Mouse (Mus musculus) liver, embryonic 12.5 days (tissue): ENCODE results near the gene Hmga1b. TPM values are rescaled to one million over a fixed set of nuclear protein-coding genes. Genes with fewer than 3 reads are reported as not detected.
A peak's percentile ranks its signal among the peaks of the same experiment; 100 is the strongest.
"Not testable (repeated sequence)": the region's sequence is repeated elsewhere in the genome, so short reads cannot be mapped to it uniquely, and the experiment has no call there.

Source experiments
- ATAC-seq: fragments of 200-750 bp; cut with Nextera tagmentation; 2 replicates; pipeline ENCODE4 v1.8.0; 2017; ENCODE audit warnings: moderate number of reproducible peaks, mild to moderate bottlenecking, moderate library complexity
- H3K27ac ChIP-seq: fragments of 300-500 bp; sonication (generic); 2 replicates; pipeline ENCODE4 v1.5.1; 2016; ENCODE audit warnings: mild to moderate bottlenecking
- H3K27me3 ChIP-seq: fragments of 300-500 bp; sonication (generic); replicated peaks from 2 replicates; pipeline ENCODE4 v1.6.1; 2016; ENCODE audit warnings: mild to moderate bottlenecking, moderate library complexity
- H3K36me3 ChIP-seq: fragments of 300-500 bp; sonication (generic); 2 replicates; pipeline ENCODE4 v1.6.1; 2016; ENCODE audit warnings: mild to moderate bottlenecking, moderate library complexity
- H3K4me1 ChIP-seq: fragments of 300-500 bp; sonication (generic); 2 replicates; pipeline ENCODE4 v1.6.1; 2016
- H3K4me2 ChIP-seq: fragments of 300-500 bp; sonication (generic); 2 replicates; pipeline ENCODE4 v1.6.1; 2016; ENCODE audit warnings: mild to moderate bottlenecking, moderate library complexity
- H3K4me3 ChIP-seq: fragments of 300-500 bp; sonication (generic); 2 replicates; pipeline ENCODE4 v1.5.1; 2016; ENCODE audit warnings: mild to moderate bottlenecking, moderate library complexity
- H3K9ac ChIP-seq: fragments of 300-500 bp; sonication (generic); 2 replicates; pipeline ENCODE4 v1.6.1; 2016; ENCODE audit warnings: mild to moderate bottlenecking, moderate library complexity
- H3K9me3 ChIP-seq: fragments of 300-500 bp; sonication (generic); replicated peaks from 2 replicates; pipeline ENCODE4 v1.6.1; 2016; ENCODE audit warnings: mild to moderate bottlenecking, moderate library complexity
- WGBS: fragments of 180-500 bp; shearing (Covaris S2); methylation state at CpG from one replicate; pipeline ENCODE4 v1.1.7; 2016; ENCODE audit not compliant: insufficient replicate concordance; 5-methylcytosine and 5-hydroxymethylcytosine counted together
- polyA plus RNA-seq: library from polyadenylated mRNA; unstranded; fragments of >200 nt; fragmentation: Nextera tagmentation; extraction: Ambion mirVana; gene quantifications from 2 replicates; pipeline ENCODE4 v1.2.1, GENCODE M21; 2016

Hmga1b gene
- polyA plus RNA-seq, 1 experiment from 2014 or later, result 7.3 TPM

DNA sequence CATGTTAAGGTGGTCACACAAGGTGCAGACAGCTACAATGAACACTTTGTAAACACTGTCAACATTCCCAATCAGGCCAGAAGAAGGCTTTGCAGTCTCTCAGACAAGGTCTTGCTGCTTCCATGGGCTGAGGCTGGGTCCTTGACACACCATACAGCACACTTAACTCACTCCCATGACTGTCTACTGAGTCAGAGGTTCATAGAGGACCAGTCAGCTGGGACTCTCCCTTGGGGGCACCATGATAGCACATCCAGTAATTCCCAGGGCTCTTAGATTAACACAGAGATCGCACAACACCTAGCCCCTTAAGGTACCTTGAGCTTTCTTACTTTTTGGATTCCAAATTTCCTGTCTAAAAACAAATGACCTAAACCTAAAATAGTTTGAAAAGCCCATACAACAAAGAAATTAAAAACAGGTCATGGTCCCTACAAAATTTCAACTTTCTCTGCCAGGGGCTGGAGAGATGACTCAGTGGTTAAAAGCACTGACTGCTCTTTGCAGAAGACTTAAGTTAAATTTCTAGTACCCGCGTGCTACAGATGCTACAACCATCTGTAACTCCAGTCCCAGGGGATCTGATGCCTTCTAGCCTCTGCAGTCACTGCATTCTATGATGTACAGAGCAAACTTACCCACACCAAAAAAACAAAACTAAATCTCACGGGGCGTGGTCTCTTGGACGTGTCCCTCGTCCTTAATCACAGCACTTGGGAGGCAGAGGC lies 11.0 kb downstream of the Hmga1b start:
- Histone ChIP-seq H3K27me3 (peaks cover 16% of the 10 kb centered on the region), H3K4me2 (no peak overlapping the region), H3K4me3 (no peak overlapping the region), H3K9ac (no peak overlapping the region), H3K27ac (no peak overlapping the region), H3K9me3 (0 out of 2 replicates have a peak, but pooled peaks cover 4% of the 10 kb centered on the region), H3K36me3 (no peaks in the 10 kb centered on the region), H3K4me1 (peaks cover 8% of the 10 kb centered on the region; the same call in 1 of the 2 replicates)
- 72% methylated on average over 7 of the region's 7 CpGs for WGBS
- no peak for ATAC-seq

DNA sequence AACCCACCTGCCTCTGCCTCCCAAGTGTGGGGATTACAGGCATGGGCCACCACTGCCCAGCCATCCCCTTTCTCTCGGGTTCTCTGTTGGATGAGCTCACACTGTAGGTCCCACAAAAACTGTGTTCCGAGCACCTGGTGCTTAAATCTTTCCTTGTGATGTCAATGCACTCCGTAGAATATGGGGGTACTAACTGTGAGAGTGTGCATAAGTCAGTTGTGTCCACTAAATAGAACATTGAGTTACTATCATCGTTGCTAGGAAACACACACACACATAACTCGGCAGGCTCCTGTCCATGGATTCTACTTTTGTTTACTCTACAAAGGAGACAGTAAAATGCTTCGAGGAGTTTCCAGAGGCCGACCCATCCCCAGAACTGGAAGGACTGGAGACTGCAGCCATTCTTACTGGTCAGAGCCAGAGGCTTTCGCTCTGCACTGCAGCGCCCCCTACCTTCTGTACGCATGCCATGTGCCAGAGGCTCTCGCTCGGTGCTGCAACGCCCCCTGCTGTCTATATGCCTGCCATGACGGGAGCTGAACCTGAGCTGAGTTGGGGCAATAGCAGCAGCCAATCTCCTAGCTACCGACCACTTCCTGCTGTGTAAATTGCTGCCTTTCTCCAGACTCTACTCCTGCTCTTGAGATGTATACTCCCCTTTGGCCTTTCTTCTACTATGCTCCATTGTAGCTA lies 13.3 kb downstream of the Hmga1b start:
- no peaks in the 10 kb centered on the region for H3K9me3 ChIP-seq
- no peak overlapping the region for H3K4me2 ChIP-seq
- peaks cover 8% of the 10 kb centered on the region; the same call in 1 of the 2 replicates for H3K4me1 ChIP-seq
- H3K27me3 ChIP-seq, result peaks cover 16% of the 10 kb centered on the region
- no peak overlapping the region for H3K27ac ChIP-seq
- 23% methylated on average over 15 of the region's 15 CpGs for WGBS
- H3K4me3 ChIP-seq, result no peak overlapping the region
- no peak overlapping the region for H3K9ac ChIP-seq
- ATAC-seq, result peak; percentile 81
- H3K36me3 ChIP-seq, result peaks cover 8% of the 10 kb centered on the region

DNA sequence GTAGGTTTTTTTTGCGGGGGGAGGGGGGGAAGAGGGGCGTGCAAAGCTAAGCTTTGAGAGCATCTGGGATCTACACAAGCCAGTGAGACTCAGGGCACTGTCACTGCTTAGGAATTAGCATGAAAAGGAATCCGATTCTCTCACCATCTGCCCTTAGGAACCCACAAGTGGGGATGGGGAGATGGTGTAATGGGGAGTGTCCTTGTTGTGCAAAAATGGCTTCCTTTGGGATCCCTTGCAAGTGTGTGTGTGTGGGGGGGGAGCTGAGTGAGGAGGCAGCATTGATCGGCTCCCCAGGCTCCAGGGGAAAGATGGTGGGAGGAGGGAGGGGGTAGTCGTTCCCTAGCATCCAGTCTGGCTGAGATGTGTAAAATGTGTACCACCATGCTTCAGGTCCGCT lies 14.5 kb downstream of the Hmga1b start:
- Histone ChIP-seq H3K27me3 (peaks cover 18% of the 10 kb centered on the region), H3K36me3 (peaks cover 16% of the 10 kb centered on the region), H3K27ac (no peak overlapping the region), H3K4me1 (peaks cover 8% of the 10 kb centered on the region; the same call in 1 of the 2 replicates), H3K4me3 (no peak overlapping the region), H3K4me2 (no peak overlapping the region), H3K9me3 (no peaks in the 10 kb centered on the region), H3K9ac (no peak overlapping the region)
- WGBS, result 44% methylated on average over 6 of the region's 6 CpGs
- no peak for ATAC-seq

DNA sequence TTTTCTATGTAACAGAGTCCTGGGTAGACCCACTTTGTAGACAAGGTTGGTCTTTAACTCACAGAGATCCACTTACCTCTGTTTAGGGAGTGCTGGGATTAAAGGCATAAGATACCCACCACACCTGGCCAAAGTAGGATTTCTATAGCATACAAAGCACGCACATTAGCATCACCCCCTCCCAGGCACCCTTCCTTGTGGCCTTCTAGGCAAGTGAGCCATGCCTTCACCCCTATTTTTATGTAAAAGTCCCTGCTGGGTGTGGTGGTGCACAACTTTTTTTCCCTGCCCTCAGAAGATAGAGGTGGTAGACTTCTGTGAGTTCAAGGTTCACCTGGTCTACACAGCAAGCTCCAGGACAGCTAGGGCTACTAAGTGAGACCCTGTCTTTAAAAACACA lies 17.3 kb downstream of the Hmga1b start:
- H3K27ac ChIP-seq, result no peak overlapping the region
- H3K4me2 ChIP-seq, result no peak overlapping the region
- H3K4me3 ChIP-seq, result no peak overlapping the region
- ATAC-seq, result no peak
- H3K27me3 ChIP-seq, result peaks cover 14% of the 10 kb centered on the region
- no peak overlapping the region for H3K9ac ChIP-seq
- 79% methylated on average over 1 of the region's 1 CpGs for WGBS
- H3K9me3 ChIP-seq, result no peaks in the 10 kb centered on the region
- peaks cover 26% of the 10 kb centered on the region for H3K4me1 ChIP-seq
- peaks cover 18% of the 10 kb centered on the region for H3K36me3 ChIP-seq

DNA sequence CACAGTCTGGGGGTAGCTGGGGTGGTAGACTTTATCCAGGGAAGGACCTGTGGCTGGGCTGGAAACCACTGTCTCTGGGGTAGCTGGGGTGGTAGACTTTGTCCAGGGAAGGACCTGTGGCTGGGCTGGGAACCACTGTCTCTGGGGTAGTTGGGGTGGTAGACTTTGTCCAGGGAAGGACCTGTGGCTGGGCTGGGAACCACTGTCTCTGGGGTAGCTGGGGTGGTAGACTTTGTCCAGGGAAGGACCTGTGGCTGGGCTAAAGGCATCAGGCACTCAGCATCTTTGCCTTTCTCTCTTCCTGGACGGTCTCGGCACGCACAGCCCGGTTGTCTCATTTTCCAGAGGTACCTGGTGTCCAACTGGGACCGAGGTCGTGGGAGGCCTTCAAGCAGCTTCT lies 18.8 kb downstream of the Hmga1b start:
- not testable (repeated sequence) for H3K4me3 ChIP-seq, H3K4me2 ChIP-seq, ATAC-seq, H3K9ac ChIP-seq, H3K9me3 ChIP-seq, H3K27ac ChIP-seq
- WGBS, result 92% methylated on average over 6 of the region's 6 CpGs
- Histone ChIP-seq H3K4me1 (peaks cover 35% of the 10 kb centered on the region), H3K36me3 (peaks cover 29% of the 10 kb centered on the region), H3K27me3 (peaks cover 14% of the 10 kb centered on the region)

DNA sequence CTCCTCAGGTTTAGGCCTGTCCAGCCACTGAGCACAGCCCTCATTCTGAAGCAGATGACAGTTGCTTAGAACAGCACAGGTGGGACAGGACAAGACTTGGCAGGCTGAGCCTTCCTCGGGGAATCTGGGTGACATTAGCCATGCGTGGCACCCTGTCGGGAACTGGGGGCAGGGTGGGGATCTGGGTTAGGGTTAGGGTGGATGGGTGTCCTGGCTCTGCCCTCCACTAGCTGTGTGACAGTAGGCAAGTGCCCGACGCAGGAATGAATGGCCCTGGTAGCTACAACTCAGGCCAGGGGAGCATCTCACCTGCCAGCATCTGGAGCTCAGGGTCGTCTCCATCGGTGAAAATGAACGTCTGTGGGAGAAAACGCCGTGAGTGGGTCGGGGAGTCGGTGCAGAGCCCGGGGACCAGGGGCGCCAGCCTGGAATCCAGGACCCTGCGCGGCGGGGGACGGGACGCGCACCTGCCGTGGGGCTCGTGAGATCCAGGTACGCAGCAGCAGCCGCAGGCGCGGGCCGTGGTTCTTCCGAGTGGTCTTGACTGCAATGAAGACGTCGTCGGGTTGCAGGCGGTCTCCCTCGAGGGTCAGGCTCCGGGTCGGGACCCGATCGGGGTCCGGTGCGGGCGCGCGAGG lies 21.0 kb downstream of the Hmga1b start:
- ATAC-seq, result peak; percentile 1; the same call in 1 of the 2 replicates
- Histone ChIP-seq H3K27me3 (0 out of 2 replicates have a peak, but pooled peaks cover 3% of the 10 kb centered on the region), H3K9ac (peak overlapping the region; percentile 88), H3K4me1 (peaks cover 38% of the 10 kb centered on the region), H3K4me2 (peak overlapping the region; percentile 99), H3K4me3 (peak overlapping the region; percentile 98), H3K9me3 (no peaks in the 10 kb centered on the region), H3K27ac (peak overlapping the region; percentile 87), H3K36me3 (peaks cover 51% of the 10 kb centered on the region)
- 4% methylated on average over 42 of the region's 42 CpGs for WGBS

DNA sequence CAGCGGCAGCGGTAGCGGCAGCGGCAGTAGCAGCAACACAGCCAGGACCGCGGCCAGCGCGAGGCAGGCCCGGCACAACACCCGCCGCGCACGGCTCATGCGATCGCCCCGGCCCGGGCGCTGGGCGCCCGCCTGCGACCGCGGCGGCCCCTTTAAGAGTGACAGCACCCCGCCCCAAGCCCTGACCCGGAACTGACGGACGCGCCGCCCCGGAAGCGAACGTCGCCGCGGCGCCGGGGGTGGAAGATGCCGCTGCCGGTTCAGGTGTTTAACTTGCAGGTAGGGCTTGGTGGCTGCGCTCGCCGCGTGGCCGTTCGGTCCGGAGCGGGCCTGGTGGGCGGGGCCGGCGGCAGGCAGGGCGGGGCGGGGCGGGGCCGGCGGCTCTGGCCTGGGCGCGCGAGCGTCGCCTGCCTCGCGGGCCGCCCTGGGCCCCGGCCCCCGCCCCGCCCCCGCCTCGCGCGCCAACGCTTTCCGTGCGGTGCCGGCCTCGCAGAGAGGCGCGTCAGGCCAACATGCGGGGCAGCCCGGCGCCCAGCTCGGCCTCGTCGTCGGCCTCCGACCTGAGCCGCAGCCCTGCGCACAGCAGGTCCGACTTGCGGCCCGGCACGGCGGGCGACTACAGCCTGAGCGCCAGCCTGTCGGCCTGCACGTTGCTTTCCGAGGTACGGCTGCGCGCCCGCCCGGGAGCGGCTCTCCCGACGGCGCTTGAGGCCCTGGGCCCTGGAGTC lies 21.6 kb downstream of the Hmga1b start, which contains the start of the genes Rfng and Gps1:
Rfng (minus strand) TSS at position 144 of the 728 bp plus-strand sequence.
Gps1 (plus strand) TSS at position 209 of the 728 bp plus-strand sequence.
- Histone ChIP-seq H3K27ac (peak within 1 kb of the TSS; percentile 87), H3K9ac (peak within 1 kb of the TSS; percentile 88), H3K4me1 (peaks cover 38% of the 10 kb centered on the region), H3K36me3 (peaks cover 57% of the 10 kb centered on the region), H3K9me3 (no peaks in the 10 kb centered on the region), H3K4me2 (peak within 1 kb of the TSS; percentile 99), H3K4me3 (peak within 1 kb of the TSS; percentile 98), H3K27me3 (0 out of 2 replicates have a peak, but pooled peaks cover 3% of the 10 kb centered on the region)
- WGBS, result under 1% methylated on average over 75 of the region's 107 CpGs
- ATAC-seq, result peak; percentile 83

DNA sequence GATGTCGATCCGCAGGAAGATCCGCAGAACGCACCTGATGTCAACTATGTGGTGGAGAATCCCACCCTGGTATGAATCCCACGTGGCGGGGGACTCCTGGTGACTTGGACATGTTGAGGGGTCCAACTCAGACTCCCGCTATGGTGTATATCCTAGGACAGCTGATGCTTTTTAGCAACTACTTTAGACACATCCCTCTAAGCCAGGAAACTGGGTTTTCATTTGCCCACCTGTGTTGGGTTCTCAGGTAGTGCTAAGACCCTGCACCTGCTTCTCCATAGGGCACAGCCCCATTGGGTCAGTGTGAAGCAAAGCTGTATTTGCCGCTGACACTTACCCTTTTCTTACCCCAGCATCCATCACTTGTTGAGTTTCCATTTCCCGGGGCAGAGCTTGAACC lies 22.6 kb downstream of the Hmga1b start:
- ATAC-seq, result no peak
- Histone ChIP-seq H3K4me1 (peaks cover 38% of the 10 kb centered on the region), H3K9me3 (no peaks in the 10 kb centered on the region), H3K4me3 (peak overlapping the region; percentile 98), H3K27me3 (0 out of 2 replicates have a peak, but pooled peaks cover 3% of the 10 kb centered on the region), H3K36me3 (peaks cover 66% of the 10 kb centered on the region), H3K9ac (peak overlapping the region; percentile 88), H3K27ac (peak overlapping the region; percentile 87), H3K4me2 (peak overlapping the region; percentile 99)
- 25% methylated on average over 9 of the region's 9 CpGs for WGBS

DNA sequence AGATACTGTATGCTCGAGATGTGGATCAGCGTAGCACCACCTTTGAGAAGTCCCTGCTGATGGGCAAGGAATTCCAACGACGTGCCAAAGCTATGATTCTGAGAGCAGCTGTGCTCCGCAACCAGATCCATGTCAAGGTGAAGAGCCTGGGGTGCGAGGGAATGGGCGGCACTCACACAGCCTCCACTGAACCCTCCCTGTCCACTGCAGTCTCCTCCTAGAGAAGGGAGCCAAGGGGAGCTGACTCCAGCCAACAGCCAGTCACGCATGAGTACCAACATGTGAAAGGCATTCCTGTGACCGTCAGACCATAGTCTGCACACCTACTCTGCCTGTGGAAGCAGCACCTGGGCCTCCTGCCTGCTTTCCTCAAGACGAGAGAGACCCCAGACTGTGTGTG lies 25.9 kb downstream of the Hmga1b start:
- H3K9me3 ChIP-seq, H3K9ac ChIP-seq, H3K27me3 ChIP-seq, H3K4me2 ChIP-seq, H3K27ac ChIP-seq, ATAC-seq, H3K4me3 ChIP-seq: not testable (repeated sequence)
- H3K4me1 ChIP-seq, result peaks cover 27% of the 10 kb centered on the region
- 82% methylated on average over 10 of the region's 10 CpGs for WGBS
- peaks cover 81% of the 10 kb centered on the region for H3K36me3 ChIP-seq

DNA sequence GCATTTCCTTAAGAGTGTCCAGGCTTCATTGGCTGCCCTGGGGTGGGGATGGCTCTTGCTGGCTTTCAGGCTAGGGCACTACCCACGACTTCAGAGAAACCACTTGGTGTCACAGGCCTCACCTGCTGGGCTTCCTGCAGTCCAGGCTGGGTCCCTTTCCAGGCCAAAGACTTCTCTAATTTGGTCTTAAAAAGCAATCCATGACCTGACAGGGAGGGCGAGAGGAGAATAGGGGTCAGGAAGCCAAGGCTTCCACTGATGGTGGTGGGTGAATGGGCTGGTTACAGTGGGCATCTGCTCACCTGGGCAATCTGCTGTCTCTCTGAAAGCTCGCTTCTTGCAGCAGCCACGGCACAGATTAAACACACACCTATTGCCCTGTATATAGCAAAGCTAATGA lies 26.8 kb downstream of the Hmga1b start:
- H3K27me3 ChIP-seq, result no peaks in the 10 kb centered on the region
- H3K27ac ChIP-seq, result no peak overlapping the region
- no peak for ATAC-seq
- H3K9ac ChIP-seq, result no peak overlapping the region
- no peak overlapping the region for H3K4me3 ChIP-seq
- H3K4me1 ChIP-seq, result peaks cover 28% of the 10 kb centered on the region
- H3K4me2 ChIP-seq, result no peak overlapping the region
- H3K9me3 ChIP-seq, result no peaks in the 10 kb centered on the region
- whole genome bisulfite sequencing, result 74% methylated on average over 4 of the region's 4 CpGs
- peaks cover 90% of the 10 kb centered on the region for H3K36me3 ChIP-seq

DNA sequence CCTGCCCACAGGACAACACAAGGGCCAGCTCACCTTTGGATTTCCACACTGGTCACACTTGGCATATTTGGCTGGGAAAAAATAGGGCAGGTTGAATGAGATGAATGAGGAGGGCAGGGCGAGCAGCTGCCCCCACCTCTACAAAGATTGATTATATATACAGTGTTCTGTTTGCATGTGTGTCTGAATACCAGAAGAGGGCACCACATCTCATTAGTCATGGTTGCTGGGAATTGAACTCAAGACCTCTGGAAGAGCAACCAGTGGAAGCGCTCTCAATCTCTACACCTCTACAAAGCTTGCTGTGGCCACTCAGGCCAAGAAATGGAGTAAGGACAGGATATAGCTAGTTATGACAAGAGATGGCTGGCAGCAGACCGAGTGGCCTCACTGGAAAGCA lies 27.2 kb downstream of the Hmga1b start:
- no peaks in the 10 kb centered on the region for H3K27me3 ChIP-seq
- 72% methylated on average over 3 of the region's 3 CpGs for WGBS
- no peak overlapping the region for H3K4me2 ChIP-seq
- H3K9me3 ChIP-seq, result no peaks in the 10 kb centered on the region
- peaks cover 29% of the 10 kb centered on the region for H3K4me1 ChIP-seq
- ATAC-seq, result no peak
- no peak overlapping the region for H3K27ac ChIP-seq
- no peak overlapping the region for H3K4me3 ChIP-seq
- H3K36me3 ChIP-seq, result peaks cover 95% of the 10 kb centered on the region
- no peak overlapping the region for H3K9ac ChIP-seq
